Mouse (Mus musculus) testis, adult 2 months (tissue): ENCODE results near the gene Lrrc71.

Source experiments
- CTCF ChIP-seq: fragments of 200-500 bp; IDR thresholded peaks from 2 replicates; pipeline ENCODE4 v1.5.1; 2012; ENCODE audit warnings: low read depth, mild to moderate bottlenecking, inconsistent platforms, low read length, moderate library complexity; ENCODE audit not compliant: control insufficient read depth, insufficient read depth, insufficient replicate concordance
- POLR2A ChIP-seq: fragments of 200-500 bp; IDR thresholded peaks from 2 replicates; pipeline ENCODE4 v1.6.1; 2012; ENCODE audit warnings: low read depth, mild to moderate bottlenecking, inconsistent platforms, low read length, moderate library complexity; ENCODE audit not compliant: control insufficient read depth

- TF ChIP-seq CTCF (no peak), POLR2A (no peak)
Measured at GRCm38 (mm10) chr3:87789248-87789647, 40.8 kb upstream of the Lrrc71 start.
